Mouse (Mus musculus): Measurements from ENCODE around the gene Sdccag8. TPM values are rescaled to one million over a fixed set of nuclear protein-coding genes. Genes with fewer than 3 reads are reported as not detected.
"Not testable (repeated sequence)": the region's sequence is repeated elsewhere in the genome, so short reads cannot be mapped to it uniquely, and the experiment has no call there.

Sdccag8 gene
- polyA plus RNA-seq, 1 experiment from 2014 or later = 11.1 TPM

DNA sequence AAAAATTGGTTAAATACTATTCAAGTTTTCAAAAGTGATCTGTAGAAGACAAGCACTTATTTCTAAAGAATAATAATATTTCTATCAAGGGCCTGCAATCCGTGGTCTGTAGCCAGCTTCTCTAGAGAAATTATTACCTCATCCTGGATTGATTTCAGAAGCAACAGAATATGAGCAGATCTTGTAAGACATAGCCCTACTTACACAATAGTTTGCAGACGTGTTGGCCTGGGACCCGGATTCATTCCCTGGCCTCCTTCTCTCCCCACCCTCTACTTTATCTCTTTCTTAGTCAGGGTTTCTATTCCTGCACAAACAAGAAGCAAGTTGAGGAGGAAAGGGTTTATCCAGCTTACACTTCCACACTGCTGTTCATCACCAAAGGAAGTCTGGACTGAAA is 19.5 kb downstream of the Sdccag8 start:
- 58% methylated on average over 3 of the region's 3 CpGs for WGBS
- no peak overlapping the region for H3K27ac ChIP-seq (ENCODE audit: low read length)
- H3K27me3 ChIP-seq (ENCODE audit: control insufficient read depth, insufficient read depth, low read length) = no peaks in the 10 kb centered on the region
- H3K9ac ChIP-seq (ENCODE audit: low read length) = no peak overlapping the region
- no peaks in the 10 kb centered on the region for H3K9me3 ChIP-seq (replicated peaks; ENCODE audit: control insufficient read depth, low read length)
- H3K4me2 ChIP-seq (ENCODE audit: low read depth, low read length) = no peak overlapping the region
- no peaks in the 10 kb centered on the region for H3K36me3 ChIP-seq (ENCODE audit: control insufficient read depth, insufficient read depth)
- peaks cover 6% of the 10 kb centered on the region; the same call in 1 of the 2 replicates for H3K4me1 ChIP-seq (ENCODE audit: control insufficient read depth, insufficient read depth, low read length)
- ATAC-seq (replicated peaks; ENCODE audit: extremely low read depth, insufficient read depth, low FRiP score) = peak; percentile 55; the same call in 1 of the 2 replicates
- no peak overlapping the region for H3K4me3 ChIP-seq (ENCODE audit: low read length)

DNA sequence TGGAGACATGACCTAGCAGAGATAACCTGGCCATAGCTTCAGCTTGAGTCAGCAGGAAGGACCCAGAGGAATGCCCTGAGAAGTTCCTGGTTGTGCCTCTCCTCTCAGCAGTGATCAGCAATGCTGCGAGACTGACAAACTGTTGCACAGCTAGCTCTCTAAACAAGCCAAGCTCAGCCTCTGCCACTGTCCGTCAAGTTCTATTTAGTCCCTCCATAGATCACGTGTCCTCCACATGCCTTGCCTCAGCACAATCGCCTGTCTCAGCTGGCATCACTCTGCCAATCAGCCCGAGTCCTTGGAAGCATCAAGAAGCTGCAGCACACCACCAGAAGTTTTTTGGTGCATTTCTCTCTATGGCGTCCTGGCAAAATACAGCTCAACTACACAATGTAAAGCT is 20.4 kb downstream of the Sdccag8 start:
- no peaks in the 10 kb centered on the region for H3K36me3 ChIP-seq (ENCODE audit: control insufficient read depth, insufficient read depth)
- ATAC-seq (replicated peaks; ENCODE audit: extremely low read depth, insufficient read depth, low FRiP score) = no peak
- no peaks in the 10 kb centered on the region for H3K9me3 ChIP-seq (replicated peaks; ENCODE audit: control insufficient read depth, low read length)
- peak overlapping the region; percentile 93 for H3K4me2 ChIP-seq (ENCODE audit: low read depth, low read length)
- no peak overlapping the region for H3K9ac ChIP-seq (ENCODE audit: low read length)
- peaks cover 6% of the 10 kb centered on the region; the same call in 1 of the 2 replicates for H3K4me1 ChIP-seq (ENCODE audit: control insufficient read depth, insufficient read depth, low read length)
- H3K4me3 ChIP-seq (ENCODE audit: low read length) = peak overlapping the region; percentile 59
- H3K27ac ChIP-seq (ENCODE audit: low read length) = no peak overlapping the region
- no peaks in the 10 kb centered on the region for H3K27me3 ChIP-seq (ENCODE audit: control insufficient read depth, insufficient read depth, low read length)
- WGBS = 40% methylated on average over 6 of the region's 6 CpGs

DNA sequence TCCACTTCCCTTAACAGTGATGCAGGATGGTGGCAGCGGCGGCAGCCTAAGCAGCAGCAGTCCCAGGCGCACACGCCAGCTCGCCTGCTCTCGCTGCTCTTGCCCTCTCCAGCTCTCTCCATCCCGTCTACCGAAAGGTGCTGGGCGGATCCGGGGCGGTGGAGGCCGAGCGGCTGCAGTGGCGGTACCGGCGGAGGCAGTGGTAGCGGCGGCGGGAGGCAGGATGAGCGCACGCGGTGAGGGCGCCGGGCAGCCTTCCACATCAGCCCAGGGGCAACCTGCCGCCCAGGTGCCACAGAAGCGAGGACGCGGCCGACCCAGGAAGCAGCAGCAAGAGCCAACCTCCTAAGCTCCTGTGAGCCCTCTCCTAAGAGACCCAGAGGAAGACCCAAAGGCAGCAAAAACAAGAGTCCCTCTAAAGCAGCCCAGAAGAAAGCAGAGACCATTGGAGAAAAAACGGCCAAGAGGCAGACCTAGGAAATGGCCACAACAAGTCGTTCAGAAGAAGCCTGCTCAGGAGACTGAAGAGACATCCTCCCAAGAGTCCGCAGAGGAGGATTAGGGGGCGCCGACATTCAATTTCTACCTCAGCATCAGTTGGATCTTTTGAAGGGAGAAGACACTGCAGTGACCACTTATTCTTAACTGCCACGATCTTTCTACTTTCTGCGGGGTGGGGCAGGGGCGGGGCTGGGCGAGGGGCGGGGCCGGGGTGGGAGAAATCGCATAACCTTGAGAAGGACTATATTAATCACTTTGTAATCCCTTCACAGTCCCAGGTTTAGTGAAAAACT is 21.2 kb downstream of the Sdccag8 start:
- Histone ChIP-seq H3K36me3 (ENCODE audit: control insufficient read depth, insufficient read depth) (no peaks in the 10 kb centered on the region), H3K27ac (ENCODE audit: low read length) (no peak overlapping the region), H3K27me3 (ENCODE audit: control insufficient read depth, insufficient read depth, low read length) (no peaks in the 10 kb centered on the region), H3K4me2 (ENCODE audit: low read depth, low read length) (peak overlapping the region; percentile 93), H3K9ac (ENCODE audit: low read length) (peak overlapping the region; percentile 66), H3K9me3 (replicated peaks; ENCODE audit: control insufficient read depth, low read length) (no peaks in the 10 kb centered on the region), H3K4me1 (ENCODE audit: control insufficient read depth, insufficient read depth, low read length) (peaks cover 6% of the 10 kb centered on the region; the same call in 1 of the 2 replicates), H3K4me3 (ENCODE audit: low read length) (peak overlapping the region; percentile 59)
- WGBS = 2% methylated on average over 41 of the region's 41 CpGs
- ATAC-seq (replicated peaks; ENCODE audit: extremely low read depth, insufficient read depth, low FRiP score) = peak; percentile 73

DNA sequence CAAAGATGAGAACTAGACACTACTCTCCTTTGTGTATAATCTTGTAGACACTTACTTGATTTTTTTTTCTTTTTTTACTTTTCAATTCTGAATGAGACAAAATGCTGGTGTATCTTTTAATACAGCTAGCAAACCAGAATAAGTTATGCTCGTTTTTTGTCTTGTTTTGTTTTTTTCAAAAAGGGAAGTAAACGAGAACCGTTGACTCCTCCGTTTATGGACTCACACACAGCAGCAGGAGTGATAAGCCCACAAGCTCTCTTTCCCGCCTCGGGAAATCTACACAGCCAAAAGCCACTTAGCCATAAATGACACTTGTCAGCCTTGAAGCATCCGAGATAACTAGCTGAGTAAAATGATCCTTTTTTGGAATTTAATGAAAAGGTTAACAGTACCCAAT is 22.1 kb downstream of the Sdccag8 start:
- H3K27me3 ChIP-seq (ENCODE audit: control insufficient read depth, insufficient read depth, low read length); H3K9me3 ChIP-seq (replicated peaks; ENCODE audit: control insufficient read depth, low read length); H3K36me3 ChIP-seq (ENCODE audit: control insufficient read depth, insufficient read depth); H3K27ac ChIP-seq (ENCODE audit: low read length); H3K4me1 ChIP-seq (ENCODE audit: control insufficient read depth, insufficient read depth, low read length); ATAC-seq (replicated peaks; ENCODE audit: extremely low read depth, insufficient read depth, low FRiP score); H3K9ac ChIP-seq (ENCODE audit: low read length): not testable (repeated sequence)
- Histone ChIP-seq H3K4me2 (ENCODE audit: low read depth, low read length) (peak overlapping the region; percentile 93), H3K4me3 (ENCODE audit: low read length) (peak overlapping the region; percentile 43)
- 16% methylated on average over 7 of the region's 7 CpGs for WGBS

GRCm38 (mm10) chr1:176845082-176845977 is 30.9 kb downstream of the Sdccag8 start:
- Histone ChIP-seq H3K4me3 (ENCODE audit: low read length) (no peak overlapping the region), H3K9me3 (replicated peaks; ENCODE audit: control insufficient read depth, low read length) (no peaks in the 10 kb centered on the region), H3K4me1 (ENCODE audit: control insufficient read depth, insufficient read depth, low read length) (no peaks in the 10 kb centered on the region), H3K36me3 (ENCODE audit: control insufficient read depth, insufficient read depth) (peaks cover 10% of the 10 kb centered on the region; the same call in 1 of the 2 replicates), H3K4me2 (ENCODE audit: low read depth, low read length) (no peak overlapping the region), H3K27me3 (ENCODE audit: control insufficient read depth, insufficient read depth, low read length) (no peaks in the 10 kb centered on the region), H3K27ac (ENCODE audit: low read length) (no peak overlapping the region), H3K9ac (ENCODE audit: low read length) (no peak overlapping the region)
- 76% methylated on average over 17 of the region's 17 CpGs for WGBS
- no peak for ATAC-seq (replicated peaks; ENCODE audit: extremely low read depth, insufficient read depth, low FRiP score)

GRCm38 (mm10) chr1:176847118-176847859 is 32.8 kb downstream of the Sdccag8 start:
- Histone ChIP-seq H3K36me3 (ENCODE audit: control insufficient read depth, insufficient read depth) (peaks cover 11% of the 10 kb centered on the region; the same call in 1 of the 2 replicates), H3K27me3 (ENCODE audit: control insufficient read depth, insufficient read depth, low read length) (no peaks in the 10 kb centered on the region), H3K9ac (ENCODE audit: low read length) (no peak overlapping the region), H3K27ac (ENCODE audit: low read length) (no peak overlapping the region), H3K9me3 (replicated peaks; ENCODE audit: control insufficient read depth, low read length) (peaks cover under 1% of the 10 kb centered on the region), H3K4me3 (ENCODE audit: low read length) (no peak overlapping the region), H3K4me1 (ENCODE audit: control insufficient read depth, insufficient read depth, low read length) (no peaks in the 10 kb centered on the region), H3K4me2 (ENCODE audit: low read depth, low read length) (no peak overlapping the region)
- WGBS = 75% methylated on average over 10 of the region's 10 CpGs
- ATAC-seq (replicated peaks; ENCODE audit: extremely low read depth, insufficient read depth, low FRiP score) = no peak

GRCm38 (mm10) chr1:176848613-176849290 is 34.3 kb downstream of the Sdccag8 start:
- Histone ChIP-seq H3K27me3 (ENCODE audit: control insufficient read depth, insufficient read depth, low read length) (no peaks in the 10 kb centered on the region), H3K36me3 (ENCODE audit: control insufficient read depth, insufficient read depth) (peaks cover 16% of the 10 kb centered on the region), H3K4me2 (ENCODE audit: low read depth, low read length) (no peak overlapping the region), H3K27ac (ENCODE audit: low read length) (no peak overlapping the region), H3K9me3 (replicated peaks; ENCODE audit: control insufficient read depth, low read length) (peaks cover 5% of the 10 kb centered on the region), H3K4me1 (ENCODE audit: control insufficient read depth, insufficient read depth, low read length) (no peaks in the 10 kb centered on the region), H3K9ac (ENCODE audit: low read length) (no peak overlapping the region), H3K4me3 (ENCODE audit: low read length) (no peak overlapping the region)
- 80% methylated on average over 11 of the region's 11 CpGs for WGBS
- ATAC-seq (replicated peaks; ENCODE audit: extremely low read depth, insufficient read depth, low FRiP score) = no peak

DNA sequence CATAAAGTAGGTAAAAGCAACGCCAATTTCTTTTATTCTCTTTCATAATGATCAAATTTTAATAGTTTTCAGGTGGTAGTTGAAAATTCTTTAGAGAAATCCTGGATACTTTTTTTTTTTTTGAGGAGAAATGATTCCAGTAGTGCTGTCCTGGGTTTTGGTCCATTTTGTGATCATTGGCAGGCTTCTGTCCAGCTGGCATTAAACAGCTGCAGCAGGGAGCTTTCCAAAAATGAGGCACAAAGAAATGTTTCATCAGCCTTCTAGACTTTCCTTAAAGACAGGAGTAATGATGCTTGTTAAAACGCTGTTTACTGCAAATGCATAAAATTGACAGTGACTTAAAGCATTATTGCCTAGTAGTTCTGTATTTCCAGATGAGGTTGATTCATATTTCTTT is 34.9 kb downstream of the Sdccag8 start:
- Histone ChIP-seq H3K9me3 (replicated peaks; ENCODE audit: control insufficient read depth, low read length) (peaks cover 5% of the 10 kb centered on the region), H3K4me1 (ENCODE audit: control insufficient read depth, insufficient read depth, low read length) (no peaks in the 10 kb centered on the region), H3K36me3 (ENCODE audit: control insufficient read depth, insufficient read depth) (peaks cover 16% of the 10 kb centered on the region), H3K4me2 (ENCODE audit: low read depth, low read length) (no peak overlapping the region), H3K4me3 (ENCODE audit: low read length) (no peak overlapping the region), H3K9ac (ENCODE audit: low read length) (no peak overlapping the region), H3K27me3 (ENCODE audit: control insufficient read depth, insufficient read depth, low read length) (no peaks in the 10 kb centered on the region), H3K27ac (ENCODE audit: low read length) (no peak overlapping the region)
- no peak for ATAC-seq (replicated peaks; ENCODE audit: extremely low read depth, insufficient read depth, low FRiP score)
- WGBS = 88% methylated on average over 2 of the region's 2 CpGs

Measured in heart, embryonic 16.5 days (tissue).